Mouse (Mus musculus): ENCODE data around the gene Unc5c. TPM values are rescaled to one million over a fixed set of nuclear protein-coding genes. Genes with fewer than 3 reads are reported as not detected.

Unc5c gene
- polyA plus RNA-seq, 2 experiments, result 0.18 to 0.25 TPM

DNA sequence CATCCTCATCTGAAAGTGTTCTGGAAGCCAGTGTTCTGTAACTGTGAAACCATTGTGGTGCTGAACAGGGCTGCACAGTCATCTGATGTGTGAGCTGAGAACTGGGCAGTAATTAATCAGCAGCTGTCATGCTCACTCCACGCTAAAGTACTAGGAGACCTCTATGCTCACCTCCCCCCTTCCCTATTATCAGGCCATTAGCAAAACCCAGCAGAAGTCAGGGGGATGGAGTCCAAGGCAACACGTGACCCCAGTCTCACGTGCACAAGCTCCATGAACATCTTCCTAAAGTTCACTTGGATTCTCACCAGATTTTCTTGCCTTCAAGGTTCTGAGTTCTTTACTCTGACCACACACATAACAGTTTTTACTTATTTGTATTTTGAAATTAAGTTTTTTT is 11.7 kb downstream of the Unc5c start:
- Histone ChIP-seq H3K36me3 (replicated peaks; ENCODE audit: control insufficient read depth, insufficient read depth, low read depth) (no peaks in the 10 kb centered on the region), H3K9me3 (ENCODE audit: control insufficient read depth, low read length) (no peaks in the 10 kb centered on the region), H3K4me2 (ENCODE audit: low read depth) (no peak overlapping the region), H3K27ac (no peak overlapping the region), H3K4me3 (ENCODE audit: insufficient read depth in 1 of 2, low read depth in 2 of 2, low read length in 2 of 2) (no peak overlapping the region), H3K4me1 (replicated peaks; ENCODE audit: control insufficient read depth in 2 of 2, insufficient read depth in 2 of 2, low read length in 1 of 2) (no peaks in the 10 kb centered on the region), H3K9ac (replicated peaks) (no peak overlapping the region), H3K27me3 (ENCODE audit: control insufficient read depth, insufficient read depth, low read length) (no peaks in the 10 kb centered on the region)
- DNase-seq (ENCODE audit: low read depth in 3 of 3, low spot score in 3 of 3) (no peak), ATAC-seq (ENCODE audit: insufficient read depth) (no peak)
- no peak for TF ChIP-seq EP300 (IDR thresholded peaks at IDR 0.05; ENCODE audit: low read depth)
- TF ChIP-seq CTCF (IDR thresholded peaks at IDR 0.05; ENCODE audit: low read depth), result no peak
- WGBS (ENCODE audit: insufficient replicate concordance), result 28% methylated on average over 3 of the region's 3 CpGs

DNA sequence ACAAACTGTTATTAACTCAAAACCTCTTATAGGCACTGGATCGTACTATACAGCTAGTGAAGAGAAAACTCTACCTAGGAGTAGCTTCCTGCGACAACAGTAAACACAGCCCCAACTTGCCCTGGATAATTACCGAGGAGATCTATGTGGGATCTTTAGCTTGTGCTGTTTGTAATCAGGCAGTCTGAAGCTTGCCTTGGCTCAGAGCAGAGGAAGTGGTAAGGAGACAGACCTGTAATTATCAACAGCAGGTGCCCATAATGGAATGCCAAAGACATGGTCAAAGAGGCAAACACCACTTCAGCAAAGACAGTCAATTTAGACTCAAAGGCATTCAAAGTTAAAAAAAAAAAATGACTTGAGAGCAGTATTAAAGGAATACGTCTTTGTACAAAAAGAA is 17.4 kb downstream of the Unc5c start:
- DNase-seq (ENCODE audit: low read depth in 3 of 3, low spot score in 3 of 3) (no peak), ATAC-seq (ENCODE audit: insufficient read depth) (no peak)
- H3K9ac ChIP-seq (replicated peaks), result no peak overlapping the region
- no peaks in the 10 kb centered on the region for H3K27me3 ChIP-seq (ENCODE audit: control insufficient read depth, insufficient read depth, low read length)
- no peaks in the 10 kb centered on the region for H3K4me1 ChIP-seq (replicated peaks; ENCODE audit: control insufficient read depth in 2 of 2, insufficient read depth in 2 of 2, low read length in 1 of 2)
- H3K9me3 ChIP-seq (ENCODE audit: control insufficient read depth, low read length), result no peaks in the 10 kb centered on the region
- H3K4me2 ChIP-seq (ENCODE audit: low read depth), result no peak overlapping the region
- WGBS (ENCODE audit: insufficient replicate concordance), result 54% methylated on average over 4 of the region's 4 CpGs
- TF ChIP-seq CTCF (IDR thresholded peaks at IDR 0.05; ENCODE audit: low read depth), result no peak
- no peak for TF ChIP-seq EP300 (IDR thresholded peaks at IDR 0.05; ENCODE audit: low read depth)
- H3K27ac ChIP-seq, result no peak overlapping the region
- no peaks in the 10 kb centered on the region for H3K36me3 ChIP-seq (replicated peaks; ENCODE audit: control insufficient read depth, insufficient read depth, low read depth)
- H3K4me3 ChIP-seq (ENCODE audit: insufficient read depth in 1 of 2, low read depth in 2 of 2, low read length in 2 of 2), result no peak overlapping the region

DNA sequence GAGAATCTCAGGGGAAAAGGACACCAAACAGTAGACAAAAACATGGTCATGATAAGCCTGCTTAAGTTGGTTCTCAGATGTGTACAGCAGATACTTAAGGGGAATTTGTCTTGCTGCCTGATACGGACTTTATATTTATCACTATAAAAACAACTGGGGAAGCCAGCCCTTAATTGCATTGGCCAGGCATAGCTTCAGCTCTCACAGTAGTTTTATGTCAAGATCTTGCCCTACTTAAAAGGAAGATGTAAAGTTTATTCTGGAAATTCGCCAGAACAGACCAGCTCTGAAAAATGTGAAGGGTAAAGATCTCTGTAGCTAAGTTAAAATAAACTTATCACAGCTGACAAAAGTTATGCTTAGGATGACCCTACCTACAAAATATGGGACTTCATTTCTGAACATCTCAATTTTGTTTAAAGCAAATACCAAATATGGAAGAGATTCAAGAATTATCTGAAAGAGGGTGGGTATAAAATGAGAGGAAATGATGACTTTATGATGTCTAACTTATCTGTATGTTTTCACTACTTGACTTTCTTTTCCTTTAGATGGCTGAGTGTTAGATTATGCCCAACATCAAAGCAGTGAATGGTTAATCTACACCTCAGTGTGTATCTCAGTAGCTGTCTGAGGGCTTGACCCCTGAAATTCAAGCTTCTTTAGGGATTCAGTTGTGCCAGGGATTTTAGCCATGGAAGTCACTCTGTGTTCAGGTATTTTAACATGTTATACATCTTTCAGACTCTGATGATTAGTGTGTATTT is 18.8 kb downstream of the Unc5c start:
- 51% methylated on average over 2 of the region's 2 CpGs for WGBS (ENCODE audit: insufficient replicate concordance)

DNA sequence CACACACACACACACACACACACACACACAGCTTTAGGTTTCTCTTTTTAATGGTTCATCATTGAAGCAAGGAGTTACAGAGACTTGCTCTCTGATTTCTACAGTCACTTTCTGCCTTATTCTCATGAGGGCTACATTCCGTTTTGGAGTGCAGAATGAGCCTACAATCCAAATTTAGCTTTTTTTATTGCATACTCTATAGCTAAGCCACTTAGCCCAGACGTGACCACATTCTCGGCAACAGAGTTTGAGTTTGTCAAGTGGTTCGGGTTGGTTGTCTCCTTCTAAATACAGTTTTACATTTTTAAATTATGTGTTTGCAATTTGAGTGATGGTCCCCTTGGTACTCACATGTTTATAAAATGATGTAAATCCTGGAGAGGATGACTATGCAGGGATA is 20.2 kb downstream of the Unc5c start:
- no peak overlapping the region for H3K4me3 ChIP-seq (ENCODE audit: insufficient read depth in 1 of 2, low read depth in 2 of 2, low read length in 2 of 2)
- no peak overlapping the region for H3K4me2 ChIP-seq (ENCODE audit: low read depth)
- no peak for TF ChIP-seq EP300 (IDR thresholded peaks at IDR 0.05; ENCODE audit: low read depth)
- TF ChIP-seq CTCF (IDR thresholded peaks at IDR 0.05; ENCODE audit: low read depth), result no peak
- no peaks in the 10 kb centered on the region for H3K4me1 ChIP-seq (replicated peaks; ENCODE audit: control insufficient read depth in 2 of 2, insufficient read depth in 2 of 2, low read length in 1 of 2)
- DNase-seq (ENCODE audit: low read depth in 3 of 3, low spot score in 3 of 3), result no peak
- no peak overlapping the region for H3K27ac ChIP-seq
- H3K9ac ChIP-seq (replicated peaks), result no peak overlapping the region
- ATAC-seq (ENCODE audit: insufficient read depth), result no peak
- H3K27me3 ChIP-seq (ENCODE audit: control insufficient read depth, insufficient read depth, low read length), result no peaks in the 10 kb centered on the region
- no peaks in the 10 kb centered on the region for H3K9me3 ChIP-seq (ENCODE audit: control insufficient read depth, low read length)
- no peaks in the 10 kb centered on the region for H3K36me3 ChIP-seq (replicated peaks; ENCODE audit: control insufficient read depth, insufficient read depth, low read depth)
- WGBS (ENCODE audit: insufficient replicate concordance), result 67% methylated on average over 4 of the region's 4 CpGs

More for the DNA sequence above, 18.8 kb downstream of the Unc5c start:
- Histone ChIP-seq H3K27ac (no peak overlapping the region), H3K9ac (replicated peaks) (no peak overlapping the region), H3K4me2 (ENCODE audit: low read depth) (no peak overlapping the region), H3K4me1 (replicated peaks; ENCODE audit: control insufficient read depth in 2 of 2, insufficient read depth in 2 of 2, low read length in 1 of 2) (no peaks in the 10 kb centered on the region), H3K36me3 (replicated peaks; ENCODE audit: control insufficient read depth, insufficient read depth, low read depth) (no peaks in the 10 kb centered on the region), H3K4me3 (ENCODE audit: insufficient read depth in 1 of 2, low read depth in 2 of 2, low read length in 2 of 2) (no peak overlapping the region), H3K27me3 (ENCODE audit: control insufficient read depth, insufficient read depth, low read length) (no peaks in the 10 kb centered on the region), H3K9me3 (ENCODE audit: control insufficient read depth, low read length) (no peaks in the 10 kb centered on the region)
- no peak for TF ChIP-seq EP300 (IDR thresholded peaks at IDR 0.05; ENCODE audit: low read depth)
- TF ChIP-seq CTCF (IDR thresholded peaks at IDR 0.05; ENCODE audit: low read depth), result no peak
- no peak for ATAC-seq (ENCODE audit: insufficient read depth)
- DNase-seq (ENCODE audit: low read depth in 3 of 3, low spot score in 3 of 3), result no peak

DNA sequence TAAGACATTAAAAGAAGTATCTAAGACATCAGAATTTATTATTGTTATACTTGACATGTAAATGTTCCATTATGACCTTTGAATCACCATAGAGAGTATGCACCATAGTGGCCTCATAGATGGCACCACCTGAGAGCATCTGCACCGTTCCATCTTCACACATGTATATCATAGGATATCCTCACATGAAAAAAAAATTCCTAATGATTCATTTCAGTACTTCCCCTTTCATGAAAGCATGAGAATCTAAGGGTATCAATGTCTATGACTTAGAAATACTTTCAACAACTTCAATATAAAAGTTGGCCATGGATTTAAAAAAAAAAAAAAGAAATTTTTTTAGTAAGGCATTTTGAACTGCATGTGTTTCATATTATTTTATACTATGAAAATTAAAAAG is 25.6 kb downstream of the Unc5c start:
- no peaks in the 10 kb centered on the region for H3K27me3 ChIP-seq (ENCODE audit: control insufficient read depth, insufficient read depth, low read length)
- no peaks in the 10 kb centered on the region for H3K4me1 ChIP-seq (replicated peaks; ENCODE audit: control insufficient read depth in 2 of 2, insufficient read depth in 2 of 2, low read length in 1 of 2)
- TF ChIP-seq EP300 (IDR thresholded peaks at IDR 0.05; ENCODE audit: low read depth) (no peak), CTCF (IDR thresholded peaks at IDR 0.05; ENCODE audit: low read depth) (no peak)
- no peaks in the 10 kb centered on the region for H3K36me3 ChIP-seq (replicated peaks; ENCODE audit: control insufficient read depth, insufficient read depth, low read depth)
- no peak overlapping the region for H3K4me3 ChIP-seq (ENCODE audit: insufficient read depth in 1 of 2, low read depth in 2 of 2, low read length in 2 of 2)
- ATAC-seq (ENCODE audit: insufficient read depth) (no peak), DNase-seq (ENCODE audit: low read depth in 3 of 3, low spot score in 3 of 3) (no peak)
- H3K9ac ChIP-seq (replicated peaks), result no peak overlapping the region
- H3K27ac ChIP-seq, result no peak overlapping the region
- 53% methylated on average over 1 of the region's 1 CpGs for WGBS (ENCODE audit: insufficient replicate concordance)
- no peaks in the 10 kb centered on the region for H3K9me3 ChIP-seq (ENCODE audit: control insufficient read depth, low read length)
- H3K4me2 ChIP-seq (ENCODE audit: low read depth), result no peak overlapping the region
